8 mouse cellular contexts compared by ENCODE assay signal in genomic region chr7:19359892-19360641, GRCm38 (mm10). TPM values are rescaled to one million over a fixed set of nuclear protein-coding genes. Genes with fewer than 3 reads are reported as not detected.
A peak's percentile ranks its signal among the peaks of the same experiment; 100 is the strongest.
DNase-seq lines count a peak whose midpoint lies in the region; ATAC-seq lines count a peak whose summit lies in the region.

No protein-coding gene starts in this region.

- H3K27ac ChIP-seq in embryonic facial prominence, embryonic 10.5 days (replicated peaks), result peak overlapping the region; percentile 93
- peak overlapping the region; percentile 70 for H3K27ac ChIP-seq in intestine, embryonic 15.5 days
- H3K27ac ChIP-seq in limb, embryonic 10.5 days, result peak overlapping the region; percentile 90
- peak overlapping the region; percentile 93 for H3K27ac ChIP-seq in midbrain, embryonic 10.5 days (replicated peaks)

- peak overlapping the region; percentile 99 for H3K4me2 ChIP-seq in intestine, embryonic 15.5 days (replicated peaks)

- peak overlapping the region; percentile 92 for H3K4me3 ChIP-seq in embryonic facial prominence, embryonic 10.5 days
- peak overlapping the region; percentile 73 for H3K4me3 ChIP-seq in intestine, embryonic 15.5 days (replicated peaks)
- H3K4me3 ChIP-seq in limb, embryonic 10.5 days, result peak overlapping the region; percentile 87
- peak overlapping the region; percentile 87 for H3K4me3 ChIP-seq in midbrain, embryonic 10.5 days

- H3K27me3 ChIP-seq in embryonic facial prominence, embryonic 10.5 days (replicated peaks; ENCODE audit: low read depth, poor library complexity, severe bottlenecking), result peaks cover 28% of the 10 kb centered on the region
- no peaks in the 10 kb centered on the region for H3K27me3 ChIP-seq in intestine, embryonic 15.5 days (replicated peaks)
- H3K27me3 ChIP-seq in limb, embryonic 10.5 days (ENCODE audit: low read depth, poor library complexity, severe bottlenecking), result peaks cover 26% of the 10 kb centered on the region
- peaks cover 21% of the 10 kb centered on the region; the same call in 1 of the 2 replicates for H3K27me3 ChIP-seq in midbrain, embryonic 10.5 days (ENCODE audit: low read depth, poor library complexity, severe bottlenecking)

- WGBS in embryonic facial prominence, embryonic 10.5 days, result under 1% methylated on average over 45 of the region's 45 CpGs
- WGBS in intestine, embryonic 15.5 days, result under 1% methylated on average over 45 of the region's 45 CpGs
- WGBS in limb, embryonic 10.5 days, result under 1% methylated on average over 45 of the region's 45 CpGs
- under 1% methylated on average over 44 of the region's 45 CpGs for WGBS in midbrain, embryonic 10.5 days

- peak; percentile 79 for ATAC-seq in intestine, embryonic 15.5 days

- no peaks in the 10 kb centered on the region for H3K9me3 ChIP-seq in embryonic facial prominence, embryonic 10.5 days
- no peaks in the 10 kb centered on the region for H3K9me3 ChIP-seq in intestine, embryonic 15.5 days
- H3K9me3 ChIP-seq in limb, embryonic 10.5 days (replicated peaks), result no peaks in the 10 kb centered on the region
- H3K9me3 ChIP-seq in midbrain, embryonic 10.5 days (replicated peaks), result no peaks in the 10 kb centered on the region

- peaks cover 65% of the 10 kb centered on the region for H3K4me1 ChIP-seq in embryonic facial prominence, embryonic 10.5 days
- peaks cover 36% of the 10 kb centered on the region for H3K4me1 ChIP-seq in intestine, embryonic 15.5 days (replicated peaks)
- H3K4me1 ChIP-seq in limb, embryonic 10.5 days, result peaks cover 37% of the 10 kb centered on the region
- peaks cover 62% of the 10 kb centered on the region for H3K4me1 ChIP-seq in midbrain, embryonic 10.5 days

- H3K9ac ChIP-seq in intestine, embryonic 15.5 days, result peak overlapping the region; percentile 52

- peak; percentile 94 for DNase-seq in 3134 (ENCODE audit: extremely low read depth, insufficient read length, low spot score)
- DNase-seq in adrenal gland, postnatal 10 days, result peak; percentile 77
- DNase-seq in embryonic facial prominence, embryonic 10.5 days (ENCODE audit: low spot score), result peak; percentile 85
- DNase-seq in gastrocnemius, postnatal 36 days, result peak; percentile 58 to 68
- peak; percentile 80 for DNase-seq in limb, embryonic 10.5 days (ENCODE audit: low spot score)
- peak; percentile 82 for DNase-seq in midbrain, embryonic 10.5 days (ENCODE audit: low spot score)
- DNase-seq in spleen, postnatal 36 days (ENCODE audit: low spot score in 2 of 2), result peak; percentile 66 to 73

- intact Hi-C loops in gastrocnemius, postnatal 36 days (cut with DNase I), result no loop called here

- peaks cover 29% of the 10 kb centered on the region for H3K36me3 ChIP-seq in embryonic facial prominence, embryonic 10.5 days (replicated peaks)
- H3K36me3 ChIP-seq in intestine, embryonic 15.5 days, result peaks cover 15% of the 10 kb centered on the region; the same call in 1 of the 2 replicates
- peaks cover 31% of the 10 kb centered on the region for H3K36me3 ChIP-seq in limb, embryonic 10.5 days
- H3K36me3 ChIP-seq in midbrain, embryonic 10.5 days, result peaks cover 28% of the 10 kb centered on the region

RNA-seq across cellular contexts. Expression of gene Ppp1r13l, which starts 0.5 kb away (rescaled TPM):
- total RNA-seq in adrenal gland, postnatal 10 days (2021), result 1 to 10 TPM; 5.0 to 6.0 TPM
- 6.9 and 7.1 TPM in 2 replicates for polyA plus RNA-seq in embryonic facial prominence, embryonic 10.5 days (2016; fragmentation: Nextera tagmentation; extraction: Ambion mirVana)
- 1 to 10 TPM; 2.4 to 2.6 TPM for total RNA-seq in gastrocnemius, postnatal 36 days (2021)
- 3.1 and 4.8 TPM in 2 replicates for polyA plus RNA-seq in intestine, embryonic 15.5 days (2015; fragmentation: Nextera tagmentation; extraction: Ambion mirVana)
- 6.5 and 7.0 TPM in 2 replicates for polyA plus RNA-seq in limb, embryonic 10.5 days (2016; fragmentation: Nextera tagmentation; extraction: Ambion mirVana)
- polyA plus RNA-seq in midbrain, embryonic 10.5 days (2016; fragmentation: Nextera tagmentation; extraction: Ambion mirVana), result 4.9 and 6.0 TPM in 2 replicates

RNA-seq across cellular contexts. Expression of gene Cd3eap, which starts 0.8 kb away (rescaled TPM):
- total RNA-seq in adrenal gland, postnatal 10 days (2021), result 10 to 100 TPM; 11.5 to 11.7 TPM
- 26.8 and 28.9 TPM in 2 replicates for polyA plus RNA-seq in embryonic facial prominence, embryonic 10.5 days (2016; fragmentation: Nextera tagmentation; extraction: Ambion mirVana)
- total RNA-seq in gastrocnemius, postnatal 36 days (2021), result 10 to 100 TPM in 1 of 2 experiments, 1 to 10 TPM in 1; 9.3 to 10.2 TPM
- polyA plus RNA-seq in intestine, embryonic 15.5 days (2015; fragmentation: Nextera tagmentation; extraction: Ambion mirVana), result 21.7 and 23.4 TPM in 2 replicates
- polyA plus RNA-seq in limb, embryonic 10.5 days (2016; fragmentation: Nextera tagmentation; extraction: Ambion mirVana), result 28.3 and 31.4 TPM in 2 replicates
- 23.2 and 24.7 TPM in 2 replicates for polyA plus RNA-seq in midbrain, embryonic 10.5 days (2016; fragmentation: Nextera tagmentation; extraction: Ambion mirVana)

RNA-seq across cellular contexts. Expression of gene Ercc1, which starts 15.5 kb away (rescaled TPM):
- 10 to 100 TPM; 37.1 to 41.3 TPM for total RNA-seq in adrenal gland, postnatal 10 days (2021)
- 102 and 107 TPM in 2 replicates for polyA plus RNA-seq in embryonic facial prominence, embryonic 10.5 days (2016; fragmentation: Nextera tagmentation; extraction: Ambion mirVana)
- total RNA-seq in gastrocnemius, postnatal 36 days (2021), result 10 to 100 TPM; 24.5 to 29.0 TPM
- polyA plus RNA-seq in intestine, embryonic 15.5 days (2015; fragmentation: Nextera tagmentation; extraction: Ambion mirVana), result 51.6 and 52.0 TPM in 2 replicates
- 97.8 and 101 TPM in 2 replicates for polyA plus RNA-seq in limb, embryonic 10.5 days (2016; fragmentation: Nextera tagmentation; extraction: Ambion mirVana)
- polyA plus RNA-seq in midbrain, embryonic 10.5 days (2016; fragmentation: Nextera tagmentation; extraction: Ambion mirVana), result 117 and 118 TPM in 2 replicates

RNA-seq across cellular contexts. Expression of gene Ercc2, which starts 21.7 kb away (rescaled TPM):
- 10 to 100 TPM; 18.8 to 29.0 TPM for total RNA-seq in adrenal gland, postnatal 10 days (2021)
- 28.1 and 28.8 TPM in 2 replicates for polyA plus RNA-seq in embryonic facial prominence, embryonic 10.5 days (2016; fragmentation: Nextera tagmentation; extraction: Ambion mirVana)
- 1 to 10 TPM; 8.5 to 9.8 TPM for total RNA-seq in gastrocnemius, postnatal 36 days (2021)
- 16.7 and 17.3 TPM in 2 replicates for polyA plus RNA-seq in intestine, embryonic 15.5 days (2015; fragmentation: Nextera tagmentation; extraction: Ambion mirVana)
- polyA plus RNA-seq in limb, embryonic 10.5 days (2016; fragmentation: Nextera tagmentation; extraction: Ambion mirVana), result 25.6 and 26.6 TPM in 2 replicates
- 27.7 and 31.8 TPM in 2 replicates for polyA plus RNA-seq in midbrain, embryonic 10.5 days (2016; fragmentation: Nextera tagmentation; extraction: Ambion mirVana)

RNA-seq across cellular contexts. Expression of gene Klc3, which starts 43.8 kb away (rescaled TPM):
- total RNA-seq in adrenal gland, postnatal 10 days (2021), result 1 to 10 TPM; 1.4 to 1.7 TPM
- 7.9 and 8.8 TPM in 2 replicates for polyA plus RNA-seq in embryonic facial prominence, embryonic 10.5 days (2016; fragmentation: Nextera tagmentation; extraction: Ambion mirVana)
- under 1 TPM; 0.25 to 0.38 TPM for total RNA-seq in gastrocnemius, postnatal 36 days (2021)
- polyA plus RNA-seq in intestine, embryonic 15.5 days (2015; fragmentation: Nextera tagmentation; extraction: Ambion mirVana), result 3.7 and 4.7 TPM in 2 replicates
- 3.3 and 4.4 TPM in 2 replicates for polyA plus RNA-seq in limb, embryonic 10.5 days (2016; fragmentation: Nextera tagmentation; extraction: Ambion mirVana)
- polyA plus RNA-seq in midbrain, embryonic 10.5 days (2016; fragmentation: Nextera tagmentation; extraction: Ambion mirVana), result 2.3 and 3.0 TPM in 2 replicates

Comparison
In these comparisons a context has a peak if more than half of its experiments do, and no peak if none do; other contexts are left out.
1. Peak in every context shown above with its lines: DNase-seq, ATAC-seq, H3K4me3 ChIP-seq and H3K27ac ChIP-seq.